Mouse (Mus musculus) embryonic facial prominence, embryonic 15.5 days (tissue): ENCODE results near the gene Mfap1b. TPM values are rescaled to one million over a fixed set of nuclear protein-coding genes. Genes with fewer than 3 reads are reported as not detected.
"Not testable (repeated sequence)": the region's sequence is repeated elsewhere in the genome, so short reads cannot be mapped to it uniquely, and the experiment has no call there.

ENCODE experiments used
- ATAC-seq: fragments of 200-750 bp; cut with Nextera tagmentation; 2 replicates; pipeline ENCODE4 v1.8.0; 2017; ENCODE audit warnings: low read depth, moderate TSS enrichment; ENCODE audit not compliant: insufficient number of reproducible peaks, low FRiP score, low TSS enrichment
- H3K27ac ChIP-seq: fragments of 300-500 bp; sonication (generic); replicated peaks from 2 replicates; pipeline ENCODE4 v1.5.1; 2015; ENCODE audit warnings: mild to moderate bottlenecking, inconsistent platforms
- H3K27me3 ChIP-seq: fragments of 300-500 bp; sonication (generic); 2 replicates; pipeline ENCODE4 v1.6.1; 2015; ENCODE audit warnings: inconsistent platforms
- H3K36me3 ChIP-seq: fragments of 300-500 bp; sonication (generic); 2 replicates; pipeline ENCODE4 v1.6.1; 2015; ENCODE audit warnings: mild to moderate bottlenecking, inconsistent platforms
- H3K4me1 ChIP-seq: fragments of 300-500 bp; sonication (generic); 2 replicates; pipeline ENCODE4 v1.6.1; 2015; ENCODE audit warnings: inconsistent platforms
- H3K4me2 ChIP-seq: fragments of 300-500 bp; sonication (generic); replicated peaks from 2 replicates; pipeline ENCODE4 v1.6.1; 2015; ENCODE audit warnings: mild to moderate bottlenecking, inconsistent platforms
- H3K4me3 ChIP-seq: fragments of 300-500 bp; sonication (generic); replicated peaks from 2 replicates; pipeline ENCODE4 v1.5.1; 2015; ENCODE audit warnings: mild to moderate bottlenecking, inconsistent platforms
- H3K9ac ChIP-seq: fragments of 300-500 bp; sonication (generic); 2 replicates; pipeline ENCODE4 v1.6.1; 2015; ENCODE audit warnings: inconsistent platforms
- H3K9me3 ChIP-seq: fragments of 300-500 bp; sonication (generic); replicated peaks from 2 replicates; pipeline ENCODE4 v1.6.1; 2016; ENCODE audit warnings: inconsistent platforms
- WGBS: fragments of 180-500 bp; shearing (Covaris S2); methylation state at CpG from one replicate; pipeline ENCODE4 v1.1.7; 2015; 5-methylcytosine and 5-hydroxymethylcytosine counted together
- polyA plus RNA-seq: library from polyadenylated mRNA; unstranded; fragments of >200 nt; fragmentation: Nextera tagmentation; extraction: Ambion mirVana; gene quantifications from 2 replicates; pipeline ENCODE4 v1.2.1, GENCODE M21; 2015

Mfap1b gene
- polyA plus RNA-seq, result 61.9 and 63.0 TPM in 2 replicates

- H3K9ac ChIP-seq, result peak within 1 kb of the TSS; percentile 64
- H3K27ac ChIP-seq, result peak within 1 kb of the TSS; percentile 72
- H3K4me2 ChIP-seq, result peak within 1 kb of the TSS; percentile 71
- H3K4me3 ChIP-seq, result peak within 1 kb of the TSS; percentile 65
- ATAC-seq, result peak; percentile 86
- 7% methylated on average over 41 of the region's 41 CpGs for WGBS
- not testable (repeated sequence) for H3K36me3 ChIP-seq, H3K4me1 ChIP-seq, H3K27me3 ChIP-seq, H3K9me3 ChIP-seq
Measured at GRCm38 (mm10) chr2:121473301-121474179, at the start of gene Mfap1b. Gene Mfap1b (minus strand): TSS chr2:121474067.

- H3K4me3 ChIP-seq, H3K27ac ChIP-seq, H3K4me2 ChIP-seq, H3K27me3 ChIP-seq, H3K9me3 ChIP-seq, H3K9ac ChIP-seq, H3K4me1 ChIP-seq, ATAC-seq: not testable (repeated sequence)
- 98% methylated on average over 3 of the region's 3 CpGs for WGBS
- H3K36me3 ChIP-seq, result peaks cover 11% of the 10 kb centered on the region; the same call in 1 of the 2 replicates
Measured at GRCm38 (mm10) chr2:121522830-121523229, 49.0 kb upstream of the Mfap1b start.

- Histone ChIP-seq H3K4me2 (no peak overlapping the region), H3K27me3 (no peaks in the 10 kb centered on the region), H3K4me3 (no peak overlapping the region), H3K4me1 (no peaks in the 10 kb centered on the region), H3K27ac (no peak overlapping the region), H3K9me3 (no peaks in the 10 kb centered on the region), H3K36me3 (peaks cover 17% of the 10 kb centered on the region; the same call in 1 of the 2 replicates), H3K9ac (no peak overlapping the region)
- ATAC-seq, result no peak
- 97% methylated on average over 2 of the region's 2 CpGs for WGBS
Measured at GRCm38 (mm10) chr2:121522006-121522405, 48.1 kb upstream of the Mfap1b start.

DNA sequence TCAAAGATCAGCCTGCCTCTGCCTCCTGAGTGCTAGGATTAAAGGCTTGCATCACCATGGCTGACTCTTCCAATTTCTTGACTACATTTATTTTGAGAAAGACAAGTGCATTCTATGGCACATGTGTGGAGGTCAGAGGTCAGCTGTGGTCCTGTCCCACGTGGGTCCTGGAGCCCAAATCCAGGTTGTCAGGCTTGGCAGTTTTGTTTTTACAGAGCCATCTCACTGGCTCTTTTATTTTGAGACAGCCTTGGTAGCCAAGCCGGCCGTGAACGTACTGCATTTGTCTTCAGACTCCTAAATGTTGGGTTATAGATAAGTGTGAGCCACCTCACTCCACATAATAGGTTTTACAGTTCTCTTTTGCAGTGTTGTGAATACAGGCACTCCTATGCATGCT lies 44.8 kb upstream of the Mfap1b start:
- 87% methylated on average over 4 of the region's 4 CpGs for WGBS
- not testable (repeated sequence) for H3K4me2 ChIP-seq

DNA sequence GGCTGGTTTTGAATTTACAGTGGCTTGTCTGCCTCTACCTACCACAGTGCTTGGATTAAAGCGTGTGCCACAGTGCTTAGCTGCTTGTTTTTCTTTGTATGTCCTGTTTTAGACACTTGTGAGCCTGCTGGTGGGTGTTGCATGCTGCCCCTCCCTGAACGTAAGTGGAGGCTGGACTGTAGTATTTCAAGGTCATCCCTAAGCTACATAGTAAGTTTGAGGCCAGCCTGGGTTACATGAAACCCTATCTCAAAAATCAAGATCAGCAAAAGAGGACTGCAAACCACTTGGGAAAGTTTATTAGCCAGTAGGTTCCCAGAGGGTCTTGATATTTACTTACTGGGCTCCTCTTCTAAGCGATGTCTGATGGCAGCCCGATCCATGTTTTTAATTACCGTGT lies 44.2 kb upstream of the Mfap1b start:
- Histone ChIP-seq H3K36me3 (peaks cover 23% of the 10 kb centered on the region; the same call in 1 of the 2 replicates), H3K4me1 (no peaks in the 10 kb centered on the region), H3K4me2 (no peak overlapping the region), H3K9me3 (no peaks in the 10 kb centered on the region), H3K27me3 (no peaks in the 10 kb centered on the region), H3K9ac (no peak overlapping the region), H3K4me3 (no peak overlapping the region), H3K27ac (no peak overlapping the region)
- no peak for ATAC-seq
- 89% methylated on average over 5 of the region's 5 CpGs for WGBS

More for the DNA sequence above, 44.8 kb upstream of the Mfap1b start:
- not testable (repeated sequence) for H3K4me1 ChIP-seq, ATAC-seq, H3K9ac ChIP-seq, H3K9me3 ChIP-seq, H3K4me3 ChIP-seq, H3K27me3 ChIP-seq, H3K27ac ChIP-seq
- peaks cover 23% of the 10 kb centered on the region; the same call in 1 of the 2 replicates for H3K36me3 ChIP-seq

GRCm38 (mm10) chr2:121514211-121514610 lies 40.3 kb upstream of the Mfap1b start:
- 92% methylated on average over 4 of the region's 4 CpGs for WGBS
- H3K27ac ChIP-seq, result no peak overlapping the region
- peaks cover 34% of the 10 kb centered on the region for H3K36me3 ChIP-seq
- no peak overlapping the region for H3K4me3 ChIP-seq
- no peak for ATAC-seq
- H3K4me1 ChIP-seq, result peaks cover 5% of the 10 kb centered on the region; the same call in 1 of the 2 replicates
- H3K9ac ChIP-seq, result no peak overlapping the region
- H3K27me3 ChIP-seq, result no peaks in the 10 kb centered on the region
- no peaks in the 10 kb centered on the region for H3K9me3 ChIP-seq
- H3K4me2 ChIP-seq, result no peak overlapping the region

GRCm38 (mm10) chr2:121512991-121513765 lies 39.3 kb upstream of the Mfap1b start:
- not testable (repeated sequence) for H3K9ac ChIP-seq, H3K4me1 ChIP-seq, H3K27ac ChIP-seq, ATAC-seq, H3K4me2 ChIP-seq, H3K27me3 ChIP-seq, H3K9me3 ChIP-seq, H3K4me3 ChIP-seq
- H3K36me3 ChIP-seq, result peaks cover 30% of the 10 kb centered on the region
- 91% methylated on average over 5 of the region's 5 CpGs for WGBS

DNA sequence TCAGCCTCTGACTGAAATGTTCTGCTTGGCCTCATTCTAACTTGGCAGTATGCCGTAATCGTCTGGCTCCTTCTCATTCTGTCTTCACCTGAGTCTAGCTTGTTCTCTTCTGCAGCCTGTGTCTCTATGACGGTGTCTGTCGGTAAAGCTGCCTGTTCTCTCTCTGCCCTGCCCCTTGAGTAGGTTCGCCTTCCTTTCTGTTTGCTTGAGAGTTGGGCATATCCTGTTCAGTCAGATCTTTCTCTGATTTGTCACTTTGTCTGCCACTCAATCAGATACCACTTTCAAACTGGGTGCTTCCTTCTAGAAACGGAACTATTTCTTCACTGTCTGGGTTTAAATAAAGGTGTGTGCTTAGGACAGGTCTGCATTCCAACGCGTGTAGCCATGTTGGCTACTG lies 37.5 kb upstream of the Mfap1b start:
- Histone ChIP-seq H3K4me2 (no peak overlapping the region), H3K36me3 (peaks cover 18% of the 10 kb centered on the region), H3K9ac (no peak overlapping the region), H3K4me1 (peaks cover 14% of the 10 kb centered on the region), H3K27ac (no peak overlapping the region), H3K4me3 (no peak overlapping the region), H3K9me3 (no peaks in the 10 kb centered on the region), H3K27me3 (no peaks in the 10 kb centered on the region)
- ATAC-seq, result no peak
- 90% methylated on average over 8 of the region's 8 CpGs for WGBS

DNA sequence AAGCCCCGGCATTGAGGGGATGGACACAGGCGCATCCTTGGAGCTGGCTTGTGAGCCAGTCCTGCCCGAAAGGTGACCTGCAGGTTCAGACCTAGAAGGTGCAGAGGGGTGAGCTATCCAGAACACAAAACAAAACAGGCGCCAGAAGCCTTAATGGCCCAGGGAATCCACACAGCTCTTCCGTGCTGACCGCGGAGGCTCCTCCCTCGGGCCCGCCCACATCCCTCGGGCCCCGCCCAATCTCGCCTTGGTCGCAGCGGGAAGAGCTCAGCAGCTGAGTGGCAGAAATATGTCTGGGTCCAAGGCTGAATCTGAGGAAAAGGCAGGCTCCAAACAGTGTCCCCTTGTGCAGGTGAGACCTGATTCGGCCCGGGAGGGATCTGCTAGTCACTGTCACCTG lies 35.7 kb upstream of the Mfap1b start:
- H3K9ac ChIP-seq, result no peak overlapping the region; the same call in 1 of the 2 replicates
- H3K4me1 ChIP-seq, result peaks cover 14% of the 10 kb centered on the region
- peak overlapping the region; percentile 42 for H3K4me3 ChIP-seq
- no peak overlapping the region for H3K27ac ChIP-seq
- H3K9me3 ChIP-seq, result no peaks in the 10 kb centered on the region
- peak; percentile 64; the same call in 1 of the 2 replicates for ATAC-seq
- WGBS, result 20% methylated on average over 16 of the region's 16 CpGs
- no peaks in the 10 kb centered on the region for H3K27me3 ChIP-seq
- H3K36me3 ChIP-seq, result peaks cover 16% of the 10 kb centered on the region
- peak overlapping the region; percentile 48 for H3K4me2 ChIP-seq

GRCm38 (mm10) chr2:121507951-121508330 lies 34.1 kb upstream of the Mfap1b start:
- H3K9ac ChIP-seq, result no peak overlapping the region
- no peak for ATAC-seq

More at GRCm38 (mm10) chr2:121507951-121508330, 34.1 kb upstream of the Mfap1b start:
- Histone ChIP-seq H3K36me3 (peaks cover 20% of the 10 kb centered on the region), H3K4me1 (peaks cover 14% of the 10 kb centered on the region), H3K9me3 (no peaks in the 10 kb centered on the region), H3K27me3 (no peaks in the 10 kb centered on the region), H3K4me2 (peak overlapping the region; percentile 60), H3K27ac (no peak overlapping the region), H3K4me3 (peak overlapping the region; percentile 61)
- WGBS, result 81% methylated on average over 2 of the region's 2 CpGs
